Mouse (Mus musculus): Measurements from ENCODE around the gene Slc19a2. TPM values are rescaled to one million over a fixed set of nuclear protein-coding genes. Genes with fewer than 3 reads are reported as not detected.
"Not testable (repeated sequence)": the region's sequence is repeated elsewhere in the genome, so short reads cannot be mapped to it uniquely, and the experiment has no call there.

Slc19a2 gene
- polyA plus RNA-seq, 1 experiment from 2014 or later, result 12.0 TPM

- no peaks in the 10 kb centered on the region for H3K27me3 ChIP-seq (ENCODE audit: control insufficient read depth, insufficient read depth, low read length)
- H3K27ac ChIP-seq (ENCODE audit: low read depth, low read length), result no peak overlapping the region
- H3K9ac ChIP-seq (ENCODE audit: low read depth, low read length), result no peak overlapping the region
- 0 out of 2 replicates have a peak, but pooled peaks cover 3% of the 10 kb centered on the region for H3K4me1 ChIP-seq (ENCODE audit: control insufficient read depth, insufficient read depth, low read length)
- WGBS, result 53% methylated on average over 15 of the region's 15 CpGs
- peak overlapping the region; percentile 5; the same call in 1 of the 2 replicates for H3K4me2 ChIP-seq (replicated peaks; ENCODE audit: low read depth, low read length)
- no peaks in the 10 kb centered on the region for H3K36me3 ChIP-seq (ENCODE audit: control insufficient read depth, insufficient read depth, low read length)
- ATAC-seq (ENCODE audit: low FRiP score, low TSS enrichment), result no peak
- H3K4me3 ChIP-seq (ENCODE audit: low read length), result no peak overlapping the region
- H3K9me3 ChIP-seq (ENCODE audit: control insufficient read depth, low read length), result no peaks in the 10 kb centered on the region
Measured at GRCm38 (mm10) chr1:164217791-164218685, 30.8 kb upstream of the Slc19a2 start.

GRCm38 (mm10) chr1:164220261-164220660, 28.6 kb upstream of the Slc19a2 start:
- no peaks in the 10 kb centered on the region for H3K9me3 ChIP-seq (ENCODE audit: control insufficient read depth, low read length)
- 88% methylated on average over 4 of the region's 4 CpGs for WGBS
- 0 out of 2 replicates have a peak, but pooled peaks cover 3% of the 10 kb centered on the region for H3K4me1 ChIP-seq (ENCODE audit: control insufficient read depth, insufficient read depth, low read length)
- no peak overlapping the region for H3K9ac ChIP-seq (ENCODE audit: low read depth, low read length)
- no peak overlapping the region for H3K4me3 ChIP-seq (ENCODE audit: low read length)
- no peak overlapping the region for H3K4me2 ChIP-seq (replicated peaks; ENCODE audit: low read depth, low read length)
- no peaks in the 10 kb centered on the region for H3K36me3 ChIP-seq (ENCODE audit: control insufficient read depth, insufficient read depth, low read length)
- no peaks in the 10 kb centered on the region for H3K27me3 ChIP-seq (ENCODE audit: control insufficient read depth, insufficient read depth, low read length)
- no peak for ATAC-seq (ENCODE audit: low FRiP score, low TSS enrichment)
- H3K27ac ChIP-seq (ENCODE audit: low read depth, low read length), result no peak overlapping the region

GRCm38 (mm10) chr1:164223089-164223488, 25.8 kb upstream of the Slc19a2 start:
- Histone ChIP-seq H3K36me3 (ENCODE audit: control insufficient read depth, insufficient read depth, low read length) (no peaks in the 10 kb centered on the region), H3K4me2 (replicated peaks; ENCODE audit: low read depth, low read length) (no peak overlapping the region), H3K9ac (ENCODE audit: low read depth, low read length) (no peak overlapping the region), H3K27me3 (ENCODE audit: control insufficient read depth, insufficient read depth, low read length) (no peaks in the 10 kb centered on the region), H3K27ac (ENCODE audit: low read depth, low read length) (no peak overlapping the region), H3K4me1 (ENCODE audit: control insufficient read depth, insufficient read depth, low read length) (no peaks in the 10 kb centered on the region), H3K9me3 (ENCODE audit: control insufficient read depth, low read length) (no peaks in the 10 kb centered on the region), H3K4me3 (ENCODE audit: low read length) (no peak overlapping the region)
- ATAC-seq (ENCODE audit: low FRiP score, low TSS enrichment), result no peak

DNA sequence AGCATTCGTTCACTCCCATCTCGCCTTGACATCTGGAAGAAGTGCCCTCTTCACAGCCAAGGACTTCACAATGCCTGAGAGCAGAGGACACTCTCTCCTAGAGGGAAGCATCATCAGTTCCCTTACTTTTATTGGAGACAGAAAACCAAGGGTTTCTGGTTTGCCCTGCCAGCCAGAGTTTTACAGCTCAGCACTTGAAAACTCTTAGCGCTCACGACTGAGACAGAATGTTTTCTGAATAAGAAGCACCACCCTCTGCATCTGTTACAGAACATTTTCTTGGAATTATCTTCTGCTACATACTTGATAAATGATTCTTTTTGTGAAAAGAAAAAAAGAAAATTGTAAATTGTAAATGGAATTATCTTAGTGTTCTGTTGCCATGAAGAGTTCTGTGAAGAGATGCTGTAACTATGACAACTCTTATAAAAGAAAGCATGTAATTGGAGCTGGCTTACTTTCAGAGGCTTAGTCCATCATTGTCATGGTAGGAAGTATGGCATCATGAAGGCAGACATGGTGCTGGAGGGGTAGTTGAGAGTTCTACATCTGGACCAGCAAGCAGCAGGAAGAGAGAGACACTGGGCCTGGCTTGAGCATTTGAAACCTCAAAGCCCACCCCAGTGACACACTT, 16.8 kb upstream of the Slc19a2 start:
- H3K27ac ChIP-seq (ENCODE audit: low read depth, low read length); H3K9me3 ChIP-seq (ENCODE audit: control insufficient read depth, low read length); H3K27me3 ChIP-seq (ENCODE audit: control insufficient read depth, insufficient read depth, low read length); H3K9ac ChIP-seq (ENCODE audit: low read depth, low read length); H3K4me2 ChIP-seq (replicated peaks; ENCODE audit: low read depth, low read length); ATAC-seq (ENCODE audit: low FRiP score, low TSS enrichment); H3K4me3 ChIP-seq (ENCODE audit: low read length); H3K36me3 ChIP-seq (ENCODE audit: control insufficient read depth, insufficient read depth, low read length); H3K4me1 ChIP-seq (ENCODE audit: control insufficient read depth, insufficient read depth, low read length): not testable (repeated sequence)
- WGBS, result 85% methylated on average over 2 of the region's 4 CpGs

- Histone ChIP-seq H3K4me3 (ENCODE audit: low read length) (no peak overlapping the region), H3K9me3 (ENCODE audit: control insufficient read depth, low read length) (no peaks in the 10 kb centered on the region), H3K4me1 (ENCODE audit: control insufficient read depth, insufficient read depth, low read length) (no peaks in the 10 kb centered on the region), H3K9ac (ENCODE audit: low read depth, low read length) (no peak overlapping the region), H3K4me2 (replicated peaks; ENCODE audit: low read depth, low read length) (no peak overlapping the region), H3K36me3 (ENCODE audit: control insufficient read depth, insufficient read depth, low read length) (no peaks in the 10 kb centered on the region), H3K27me3 (ENCODE audit: control insufficient read depth, insufficient read depth, low read length) (no peaks in the 10 kb centered on the region), H3K27ac (ENCODE audit: low read depth, low read length) (no peak overlapping the region)
- ATAC-seq (ENCODE audit: low FRiP score, low TSS enrichment), result no peak
- 71% methylated on average over 1 of the region's 1 CpGs for WGBS
Measured at GRCm38 (mm10) chr1:164233447-164233846, 15.4 kb upstream of the Slc19a2 start.

DNA sequence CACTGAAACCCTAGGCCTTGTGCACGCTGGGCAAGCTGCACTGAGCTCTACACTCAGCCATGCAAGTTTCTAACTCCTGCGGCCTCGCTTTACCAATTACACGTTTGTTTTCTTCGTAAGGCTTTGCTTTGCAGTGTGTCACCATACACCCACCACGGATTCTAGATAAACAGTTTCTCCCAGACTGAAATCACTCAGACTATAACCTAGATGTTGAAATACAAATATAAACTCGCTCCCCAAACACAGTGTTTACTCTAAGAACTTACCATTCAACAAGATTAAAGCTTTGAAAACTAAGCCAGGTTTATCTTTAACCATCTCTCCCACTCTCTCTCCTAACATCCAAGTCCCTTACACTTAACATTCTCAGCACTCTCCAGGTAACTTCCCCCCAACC, 13.8 kb upstream of the Slc19a2 start:
- Histone ChIP-seq H3K27me3 (ENCODE audit: control insufficient read depth, insufficient read depth, low read length) (no peaks in the 10 kb centered on the region), H3K4me3 (ENCODE audit: low read length) (no peak overlapping the region), H3K9me3 (ENCODE audit: control insufficient read depth, low read length) (no peaks in the 10 kb centered on the region), H3K9ac (ENCODE audit: low read depth, low read length) (no peak overlapping the region), H3K4me1 (ENCODE audit: control insufficient read depth, insufficient read depth, low read length) (no peaks in the 10 kb centered on the region), H3K36me3 (ENCODE audit: control insufficient read depth, insufficient read depth, low read length) (no peaks in the 10 kb centered on the region), H3K4me2 (replicated peaks; ENCODE audit: low read depth, low read length) (no peak overlapping the region), H3K27ac (ENCODE audit: low read depth, low read length) (no peak overlapping the region)
- ATAC-seq (ENCODE audit: low FRiP score, low TSS enrichment), result no peak
- 55% methylated on average over 7 of the region's 7 CpGs for WGBS

DNA sequence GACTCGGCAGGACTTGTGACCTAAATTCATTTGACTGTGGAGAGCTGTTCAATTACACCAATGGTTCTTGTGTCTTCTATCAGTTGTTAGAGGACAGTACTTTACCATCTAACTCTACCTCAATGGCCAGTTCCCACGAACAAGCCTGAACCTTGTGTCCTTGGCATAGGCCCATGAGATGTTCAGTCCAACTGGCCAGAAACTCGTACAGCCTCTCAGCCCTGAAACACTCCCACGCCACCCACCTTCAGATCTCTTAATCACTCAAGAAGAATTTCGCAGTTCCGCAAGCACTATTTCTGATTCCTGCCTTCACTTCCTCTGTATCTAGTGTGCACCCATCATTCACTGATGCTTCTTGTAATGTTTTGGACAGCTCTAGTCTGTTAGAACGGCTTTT, 12.8 kb upstream of the Slc19a2 start:
- Histone ChIP-seq H3K4me2 (replicated peaks; ENCODE audit: low read depth, low read length) (no peak overlapping the region), H3K27ac (ENCODE audit: low read depth, low read length) (no peak overlapping the region), H3K9me3 (ENCODE audit: control insufficient read depth, low read length) (no peaks in the 10 kb centered on the region), H3K27me3 (ENCODE audit: control insufficient read depth, insufficient read depth, low read length) (no peaks in the 10 kb centered on the region), H3K9ac (ENCODE audit: low read depth, low read length) (no peak overlapping the region), H3K36me3 (ENCODE audit: control insufficient read depth, insufficient read depth, low read length) (no peaks in the 10 kb centered on the region), H3K4me1 (ENCODE audit: control insufficient read depth, insufficient read depth, low read length) (no peaks in the 10 kb centered on the region), H3K4me3 (ENCODE audit: low read length) (no peak overlapping the region)
- WGBS, result 55% methylated on average over 7 of the region's 7 CpGs
- ATAC-seq (ENCODE audit: low FRiP score, low TSS enrichment), result no peak

DNA sequence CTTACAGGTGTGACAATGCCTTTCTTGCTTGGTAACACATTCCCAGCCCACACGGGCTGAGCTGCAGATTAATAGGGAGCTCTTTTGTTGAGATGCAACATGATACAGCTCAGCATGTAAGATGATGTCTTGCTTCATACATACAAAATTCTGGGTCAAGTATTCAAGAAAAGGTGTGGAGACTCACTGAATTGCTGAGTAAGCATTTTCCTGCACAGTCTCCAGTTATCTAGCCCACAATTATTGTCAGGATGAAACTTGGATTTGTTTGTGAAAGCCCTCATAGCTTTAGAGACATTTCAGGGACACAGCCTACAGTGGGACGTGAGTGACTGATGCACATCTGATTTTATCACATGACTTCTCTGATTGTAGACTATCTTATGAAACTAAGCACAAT, 7.4 kb upstream of the Slc19a2 start:
- H3K27ac ChIP-seq (ENCODE audit: low read depth, low read length), result no peak overlapping the region
- H3K4me3 ChIP-seq (ENCODE audit: low read length), result no peak overlapping the region
- H3K4me2 ChIP-seq (replicated peaks; ENCODE audit: low read depth, low read length), result no peak overlapping the region
- H3K9me3 ChIP-seq (ENCODE audit: control insufficient read depth, low read length), result no peaks in the 10 kb centered on the region
- H3K27me3 ChIP-seq (ENCODE audit: control insufficient read depth, insufficient read depth, low read length), result no peaks in the 10 kb centered on the region
- H3K4me1 ChIP-seq (ENCODE audit: control insufficient read depth, insufficient read depth, low read length), result no peaks in the 10 kb centered on the region
- no peak for ATAC-seq (ENCODE audit: low FRiP score, low TSS enrichment)
- WGBS, result 76% methylated on average over 2 of the region's 2 CpGs
- no peak overlapping the region for H3K9ac ChIP-seq (ENCODE audit: low read depth, low read length)
- no peaks in the 10 kb centered on the region for H3K36me3 ChIP-seq (ENCODE audit: control insufficient read depth, insufficient read depth, low read length)

DNA sequence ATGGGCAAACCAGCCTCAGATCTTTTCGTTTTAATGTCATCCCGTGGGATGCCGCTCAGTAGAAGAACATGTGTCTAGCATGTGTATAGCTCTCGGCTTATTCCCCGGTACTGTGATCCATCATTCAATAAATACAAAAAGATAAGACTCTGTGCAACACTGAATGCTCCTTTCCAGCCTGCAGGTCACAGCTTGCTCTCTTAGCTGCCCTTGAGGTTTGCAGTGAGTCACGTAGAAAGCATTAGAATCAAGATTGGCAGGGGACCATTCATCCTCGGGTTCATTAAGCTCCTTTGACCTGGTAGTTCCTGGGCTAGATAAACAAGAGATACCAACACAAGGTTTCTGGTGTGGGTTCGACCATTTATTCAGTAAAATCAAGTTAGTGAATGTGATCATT, 6.0 kb upstream of the Slc19a2 start:
- Histone ChIP-seq H3K4me3 (ENCODE audit: low read length) (no peak overlapping the region), H3K9me3 (ENCODE audit: control insufficient read depth, low read length) (no peaks in the 10 kb centered on the region), H3K27ac (ENCODE audit: low read depth, low read length) (no peak overlapping the region), H3K4me2 (replicated peaks; ENCODE audit: low read depth, low read length) (no peak overlapping the region), H3K27me3 (ENCODE audit: control insufficient read depth, insufficient read depth, low read length) (no peaks in the 10 kb centered on the region), H3K9ac (ENCODE audit: low read depth, low read length) (no peak overlapping the region), H3K36me3 (ENCODE audit: control insufficient read depth, insufficient read depth, low read length) (no peaks in the 10 kb centered on the region), H3K4me1 (ENCODE audit: control insufficient read depth, insufficient read depth, low read length) (no peaks in the 10 kb centered on the region)
- no peak for ATAC-seq (ENCODE audit: low FRiP score, low TSS enrichment)
- WGBS, result 70% methylated on average over 8 of the region's 8 CpGs
